Comparison of ENCODE assay signal across 8 mouse cellular contexts in the genomic region with DNA sequence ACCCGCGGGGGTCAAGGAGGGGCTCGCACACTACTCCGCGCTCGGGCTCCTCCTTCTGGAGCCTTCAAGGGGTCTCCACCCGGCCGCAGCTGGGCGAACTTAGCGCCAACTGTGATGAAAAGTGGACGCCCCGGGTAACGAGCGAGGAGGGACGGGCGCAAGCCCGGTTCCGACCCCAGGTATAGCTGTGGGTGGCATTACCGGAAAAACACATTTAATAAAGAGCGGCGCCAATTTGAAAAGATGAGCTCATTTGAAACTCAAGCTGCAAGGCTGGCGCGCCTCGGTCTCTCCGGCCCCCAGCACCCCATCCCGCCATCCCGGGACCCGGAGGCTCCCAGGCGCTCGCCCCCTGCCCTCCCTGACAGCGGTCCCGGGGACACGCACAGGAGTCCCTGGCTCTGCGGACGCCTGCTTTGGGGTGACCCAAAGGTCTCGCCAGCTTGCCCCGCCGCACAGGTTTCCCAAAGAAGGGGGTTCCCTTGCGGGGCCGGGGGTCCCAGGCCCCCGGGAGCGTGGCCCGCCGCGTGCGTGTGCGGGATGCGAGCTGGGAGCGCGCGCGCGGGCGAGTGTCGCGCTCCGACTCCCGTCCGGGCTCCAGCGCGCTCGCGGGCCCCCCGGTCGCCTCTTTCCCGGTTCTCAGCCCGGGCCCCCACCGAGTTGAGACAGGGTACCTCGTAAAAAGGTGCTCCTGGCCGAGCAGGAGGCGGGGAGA. TPM values are rescaled to one million over a fixed set of nuclear protein-coding genes. Genes with fewer than 3 reads are reported as not detected.
DNase-seq lines count a peak whose midpoint lies in the region; ATAC-seq and TF ChIP-seq lines count a peak whose summit lies in the region.

No protein-coding gene starts in this region.

- H3K36me3 ChIP-seq in forebrain, postnatal 0 days (ENCODE audit: insufficient read depth) = no peaks in the 10 kb centered on the region
- no peaks in the 10 kb centered on the region for H3K36me3 ChIP-seq in kidney, embryonic 16.5 days (ENCODE audit: insufficient read depth, low read length)
- no peaks in the 10 kb centered on the region for H3K36me3 ChIP-seq in midbrain, embryonic 12.5 days

- WGBS in lung, adult 2 months = under 1% methylated on average over 71 of the region's 71 CpGs
- 1% methylated on average over 71 of the region's 71 CpGs for WGBS in forebrain, postnatal 0 days
- under 1% methylated on average over 71 of the region's 71 CpGs for WGBS in kidney, embryonic 16.5 days
- 1% methylated on average over 71 of the region's 71 CpGs for WGBS in midbrain, embryonic 12.5 days

- TF ChIP-seq CTCF in lung, adult 2 months (IDR thresholded peaks at IDR 0.05; ENCODE audit: insufficient read depth, low read length) = no peak
- no peak for TF ChIP-seq CTCF in forebrain, postnatal 0 days (IDR thresholded peaks at IDR 0.05; ENCODE audit: low read depth)

- H3K4me3 ChIP-seq in lung, adult 2 months (replicated peaks; ENCODE audit: extremely low read depth, low read depth, low read length) = peak overlapping the region; percentile 59
- peak overlapping the region; percentile 81 for H3K4me3 ChIP-seq in forebrain, postnatal 0 days (ENCODE audit: low read depth, low read length)
- H3K4me3 ChIP-seq in kidney, embryonic 16.5 days (ENCODE audit: low read length) = peak overlapping the region; percentile 95
- H3K4me3 ChIP-seq in midbrain, embryonic 12.5 days = peak overlapping the region; percentile 84

- H3K4me1 ChIP-seq in lung, adult 2 months (ENCODE audit: control insufficient read depth, insufficient read depth, low read length) = no peaks in the 10 kb centered on the region; the same call in 1 of the 2 replicates
- no peaks in the 10 kb centered on the region; the same call in 1 of the 2 replicates for H3K4me1 ChIP-seq in forebrain, postnatal 0 days (ENCODE audit: insufficient read depth)
- peaks cover 22% of the 10 kb centered on the region for H3K4me1 ChIP-seq in kidney, embryonic 16.5 days (ENCODE audit: insufficient read depth, low read length)
- H3K4me1 ChIP-seq in midbrain, embryonic 12.5 days = peaks cover 27% of the 10 kb centered on the region

- no peaks in the 10 kb centered on the region for H3K27me3 ChIP-seq in forebrain, postnatal 0 days (ENCODE audit: insufficient read depth, low read length)
- no peaks in the 10 kb centered on the region for H3K27me3 ChIP-seq in kidney, embryonic 16.5 days (ENCODE audit: insufficient read depth, low read length)
- no peaks in the 10 kb centered on the region for H3K27me3 ChIP-seq in midbrain, embryonic 12.5 days

- H3K27ac ChIP-seq in forebrain, postnatal 0 days (ENCODE audit: low read depth, low read length) = no peak overlapping the region
- peak overlapping the region; percentile 91 for H3K27ac ChIP-seq in kidney, embryonic 16.5 days (ENCODE audit: low read length)
- H3K27ac ChIP-seq in midbrain, embryonic 12.5 days (replicated peaks) = peak overlapping the region; percentile 92

- peak overlapping the region; percentile 98 for H3K4me2 ChIP-seq in forebrain, postnatal 0 days (ENCODE audit: low read depth)
- peak overlapping the region; percentile 87 for H3K4me2 ChIP-seq in kidney, embryonic 16.5 days (replicated peaks; ENCODE audit: low read depth, low read length)
- peak overlapping the region; percentile 84 for H3K4me2 ChIP-seq in midbrain, embryonic 12.5 days (replicated peaks)

- no peak for TF ChIP-seq POLR2A in lung, adult 2 months (IDR thresholded peaks at IDR 0.05; ENCODE audit: borderline replicate concordance, extremely low read depth, low read depth, low read length)

- peak overlapping the region; percentile 68 for H3K9ac ChIP-seq in forebrain, postnatal 0 days
- H3K9ac ChIP-seq in kidney, embryonic 16.5 days (replicated peaks; ENCODE audit: low read length) = peak overlapping the region; percentile 97
- peak overlapping the region; percentile 96 for H3K9ac ChIP-seq in midbrain, embryonic 12.5 days (replicated peaks)

- ATAC-seq in forebrain, postnatal 0 days = 0 out of 2 replicates have a peak, but pooled peaks have one; percentile 21
- ATAC-seq in kidney, embryonic 16.5 days (ENCODE audit: low FRiP score, low TSS enrichment) = no peak
- peak; percentile 53 for ATAC-seq in midbrain, embryonic 12.5 days (ENCODE audit: low FRiP score, low read depth)

- H3K9me3 ChIP-seq in forebrain, postnatal 0 days (ENCODE audit: low read length) = no peaks in the 10 kb centered on the region
- H3K9me3 ChIP-seq in kidney, embryonic 16.5 days (ENCODE audit: low read length) = no peaks in the 10 kb centered on the region
- H3K9me3 ChIP-seq in midbrain, embryonic 12.5 days = no peaks in the 10 kb centered on the region

- DNase-seq in lung, adult 2 months = peak; percentile 32
- DNase-seq in lung, postnatal 14 days = no peak
- DNase-seq in adrenal gland, postnatal 14 days = peak; percentile 50
- DNase-seq in forebrain, postnatal 0 days = peak; percentile 49
- DNase-seq in urinary bladder, postnatal 25 days (ENCODE audit: low spot score) = peak; percentile 18
- DNase-seq in MN1 (ENCODE audit: low spot score) = no peak

RNA-seq across cellular contexts. Expression of a gene that starts 1.6 kb away (rescaled TPM):
- polyA plus RNA-seq in lung, adult 2 months (2012; rRNA removed) = 3.4 and 5.0 TPM in 2 replicates
- 12.8 and 20.4 TPM in 2 replicates for total RNA-seq in adrenal gland, postnatal 14 days (2021)
- 11.2 and 12.2 TPM in 2 replicates for total RNA-seq in forebrain, postnatal 0 days (2014; rRNA removed)
- polyA plus RNA-seq in forebrain, postnatal 0 days (2015; fragmentation: Nextera tagmentation; extraction: Ambion mirVana) = 4.7 and 5.6 TPM in 2 replicates
- polyA plus RNA-seq in kidney, embryonic 16.5 days (2015; fragmentation: Nextera tagmentation; extraction: Ambion mirVana) = 84.5 and 98.6 TPM in 2 replicates
- polyA plus RNA-seq in midbrain, embryonic 12.5 days (2016; fragmentation: Nextera tagmentation; extraction: Ambion mirVana) = 72.5 and 77.2 TPM in 2 replicates

Comparison
In these comparisons a context has a peak if more than half of its experiments do, and no peak if none do; other contexts are left out.
1. DNase-seq: peak in lung, adult 2 months (single experiment), adrenal gland, postnatal 14 days (single experiment), forebrain, postnatal 0 days (single experiment) and urinary bladder, postnatal 25 days (single experiment); none in lung, postnatal 14 days (single experiment) and MN1 (single experiment).
2. RNA of a gene that starts 1.6 kb away (polyA plus RNA-seq): 84.5 to 98.6 TPM in kidney, embryonic 16.5 days and 72.5 to 77.2 TPM in midbrain, embryonic 12.5 days; 4.7 to 5.6 TPM in forebrain, postnatal 0 days and 3.4 to 5.0 TPM in lung, adult 2 months; every median in the first group is over 10 times any median in the second.
3. Peak in every context shown above with its lines, with median percentiles within 50 percentile points of each other: H3K4me3 ChIP-seq, H3K4me2 ChIP-seq and H3K9ac ChIP-seq.